Mouse (Mus musculus) forebrain, embryonic 15.5 days (tissue): ENCODE data around the gene Cnnm4. TPM values are rescaled to one million over a fixed set of nuclear protein-coding genes. Genes with fewer than 3 reads are reported as not detected.

Source experiments
- ATAC-seq: fragments of 200-750 bp; cut with Nextera tagmentation; replicated peaks from 2 replicates; pipeline ENCODE4 v1.8.0; 2017; ENCODE audit warnings: mild to moderate bottlenecking, moderate TSS enrichment, moderate library complexity
- H3K27ac ChIP-seq: fragments of 300-500 bp; sonication (generic); replicated peaks from 2 replicates; pipeline ENCODE4 v1.5.1; 2015; ENCODE audit warnings: mild to moderate bottlenecking, inconsistent platforms
- H3K27me3 ChIP-seq: fragments of 300-500 bp; sonication (generic); 2 replicates; pipeline ENCODE4 v1.6.1; 2015; ENCODE audit warnings: inconsistent platforms
- H3K36me3 ChIP-seq: fragments of 300-500 bp; sonication (generic); 2 replicates; pipeline ENCODE4 v1.6.1; 2015; ENCODE audit warnings: mild to moderate bottlenecking, inconsistent platforms
- H3K4me1 ChIP-seq: fragments of 300-500 bp; sonication (generic); 2 replicates; pipeline ENCODE4 v1.6.1; 2015; ENCODE audit warnings: inconsistent platforms
- H3K4me2 ChIP-seq: fragments of 300-500 bp; sonication (generic); replicated peaks from 2 replicates; pipeline ENCODE4 v1.6.1; 2015; ENCODE audit warnings: mild to moderate bottlenecking, inconsistent platforms
- H3K4me3 ChIP-seq: fragments of 300-500 bp; sonication (generic); 2 replicates; pipeline ENCODE4 v1.5.1; 2015; ENCODE audit warnings: mild to moderate bottlenecking, inconsistent platforms
- H3K9ac ChIP-seq: fragments of 300-500 bp; sonication (generic); replicated peaks from 2 replicates; pipeline ENCODE4 v1.6.1; 2015; ENCODE audit warnings: mild to moderate bottlenecking, inconsistent platforms
- H3K9me3 ChIP-seq: fragments of 300-500 bp; sonication (generic); 2 replicates; pipeline ENCODE4 v1.6.1; 2016; ENCODE audit warnings: inconsistent platforms
- WGBS: fragments of 180-500 bp; shearing (Covaris S2); methylation state at CpG from one replicate; pipeline ENCODE4 v1.1.7; 2015; ENCODE audit warnings: mixed read lengths; 5-methylcytosine and 5-hydroxymethylcytosine counted together
- polyA plus RNA-seq: library from polyadenylated mRNA; unstranded; fragments of >200 nt; fragmentation: Nextera tagmentation; extraction: Ambion mirVana; gene quantifications from 2 replicates; pipeline ENCODE4 v1.2.1, GENCODE M21; 2015

The Cnnm4 gene
- polyA plus RNA-seq, 1 experiment from 2014 or later, result 9.9 TPM

GRCm38 (mm10) chr1:36524058-36524457 lies 52.6 kb downstream of the Cnnm4 start:
- H3K27me3 ChIP-seq, result no peaks in the 10 kb centered on the region
- no peaks in the 10 kb centered on the region for H3K9me3 ChIP-seq
- 84% methylated on average over 5 of the region's 5 CpGs for WGBS
- ATAC-seq, result no peak
- no peak overlapping the region for H3K4me3 ChIP-seq
- peaks cover 41% of the 10 kb centered on the region for H3K4me1 ChIP-seq
- no peak overlapping the region for H3K9ac ChIP-seq
- H3K36me3 ChIP-seq, result peaks cover 62% of the 10 kb centered on the region
- no peak overlapping the region for H3K4me2 ChIP-seq
- peak overlapping the region; percentile 56 for H3K27ac ChIP-seq

- Histone ChIP-seq H3K27ac (no peak overlapping the region), H3K9ac (no peak overlapping the region), H3K4me1 (peaks cover 51% of the 10 kb centered on the region), H3K9me3 (no peaks in the 10 kb centered on the region), H3K36me3 (peaks cover 48% of the 10 kb centered on the region), H3K4me2 (no peak overlapping the region), H3K4me3 (no peak overlapping the region), H3K27me3 (no peaks in the 10 kb centered on the region)
- no peak for ATAC-seq
- WGBS, result 92% methylated on average over 12 of the region's 12 CpGs
Measured at GRCm38 (mm10) chr1:36525774-36526173, 54.4 kb downstream of the Cnnm4 start.

GRCm38 (mm10) chr1:36526903-36527302 lies 55.5 kb downstream of the Cnnm4 start:
- H3K27ac ChIP-seq, result peak overlapping the region; percentile 72; the same call in 1 of the 2 replicates
- peaks cover 36% of the 10 kb centered on the region for H3K36me3 ChIP-seq
- H3K9me3 ChIP-seq, result no peaks in the 10 kb centered on the region
- H3K27me3 ChIP-seq, result no peaks in the 10 kb centered on the region
- peaks cover 51% of the 10 kb centered on the region for H3K4me1 ChIP-seq
- 85% methylated on average over 10 of the region's 10 CpGs for WGBS
- ATAC-seq, result no peak
- no peak overlapping the region for H3K4me2 ChIP-seq
- no peak overlapping the region for H3K9ac ChIP-seq
- H3K4me3 ChIP-seq, result no peak overlapping the region

GRCm38 (mm10) chr1:36528351-36528750 lies 56.9 kb downstream of the Cnnm4 start:
- Histone ChIP-seq H3K4me3 (no peak overlapping the region), H3K4me2 (no peak overlapping the region), H3K27me3 (no peaks in the 10 kb centered on the region), H3K36me3 (peaks cover 31% of the 10 kb centered on the region), H3K4me1 (peaks cover 39% of the 10 kb centered on the region), H3K9ac (no peak overlapping the region), H3K27ac (peak overlapping the region; percentile 72), H3K9me3 (no peaks in the 10 kb centered on the region)
- peak; percentile 70 for ATAC-seq
- 0% methylated on average over 1 of the region's 1 CpGs for WGBS

- Histone ChIP-seq H3K9ac (no peak overlapping the region), H3K4me2 (no peak overlapping the region), H3K4me1 (peaks cover 30% of the 10 kb centered on the region), H3K4me3 (no peak overlapping the region), H3K9me3 (no peaks in the 10 kb centered on the region), H3K27me3 (no peaks in the 10 kb centered on the region), H3K27ac (no peak overlapping the region), H3K36me3 (peaks cover 27% of the 10 kb centered on the region)
- 96% methylated on average over 4 of the region's 4 CpGs for WGBS
- ATAC-seq, result no peak
Measured at GRCm38 (mm10) chr1:36529274-36529673, 57.9 kb downstream of the Cnnm4 start.

- no peak overlapping the region for H3K9ac ChIP-seq
- no peak overlapping the region for H3K27ac ChIP-seq
- no peak overlapping the region for H3K4me2 ChIP-seq
- H3K9me3 ChIP-seq, result no peaks in the 10 kb centered on the region
- peaks cover 21% of the 10 kb centered on the region for H3K36me3 ChIP-seq
- no peaks in the 10 kb centered on the region for H3K27me3 ChIP-seq
- H3K4me3 ChIP-seq, result no peak overlapping the region
- 87% methylated on average over 4 of the region's 4 CpGs for WGBS
- ATAC-seq, result no peak
- peaks cover 28% of the 10 kb centered on the region for H3K4me1 ChIP-seq
Measured at GRCm38 (mm10) chr1:36529875-36530274, 58.5 kb downstream of the Cnnm4 start.

GRCm38 (mm10) chr1:36530485-36530884 lies 59.1 kb downstream of the Cnnm4 start:
- peaks cover 15% of the 10 kb centered on the region for H3K36me3 ChIP-seq
- H3K4me1 ChIP-seq, result peaks cover 28% of the 10 kb centered on the region
- H3K4me2 ChIP-seq, result no peak overlapping the region
- H3K4me3 ChIP-seq, result no peak overlapping the region
- H3K9me3 ChIP-seq, result no peaks in the 10 kb centered on the region
- no peaks in the 10 kb centered on the region for H3K27me3 ChIP-seq
- 66% methylated on average over 8 of the region's 8 CpGs for WGBS
- H3K27ac ChIP-seq, result 0 out of 2 replicates have a peak overlapping the region, but pooled peaks have one; percentile 22
- no peak overlapping the region for H3K9ac ChIP-seq
- no peak for ATAC-seq

GRCm38 (mm10) chr1:36530962-36531361 lies 59.5 kb downstream of the Cnnm4 start:
- 95% methylated on average over 7 of the region's 7 CpGs for WGBS
- ATAC-seq, result no peak
- H3K4me1 ChIP-seq, result peaks cover 28% of the 10 kb centered on the region
- H3K9ac ChIP-seq, result no peak overlapping the region
- H3K27me3 ChIP-seq, result no peaks in the 10 kb centered on the region
- no peak overlapping the region for H3K4me2 ChIP-seq
- H3K4me3 ChIP-seq, result no peak overlapping the region
- H3K27ac ChIP-seq, result 0 out of 2 replicates have a peak overlapping the region, but pooled peaks have one; percentile 22
- no peaks in the 10 kb centered on the region for H3K9me3 ChIP-seq
- H3K36me3 ChIP-seq, result peaks cover 10% of the 10 kb centered on the region; the same call in 1 of the 2 replicates

GRCm38 (mm10) chr1:36531461-36531860 lies 60.0 kb downstream of the Cnnm4 start:
- no peak overlapping the region for H3K9ac ChIP-seq
- H3K27me3 ChIP-seq, result no peaks in the 10 kb centered on the region
- peaks cover 28% of the 10 kb centered on the region for H3K4me1 ChIP-seq
- ATAC-seq, result no peak
- H3K4me3 ChIP-seq, result no peak overlapping the region
- WGBS, result 88% methylated on average over 12 of the region's 12 CpGs
- H3K9me3 ChIP-seq, result no peaks in the 10 kb centered on the region
- H3K36me3 ChIP-seq, result peaks cover 10% of the 10 kb centered on the region; the same call in 1 of the 2 replicates
- no peak overlapping the region for H3K4me2 ChIP-seq
- H3K27ac ChIP-seq, result no peak overlapping the region

- no peak for ATAC-seq
- Histone ChIP-seq H3K4me3 (no peak overlapping the region), H3K4me2 (no peak overlapping the region), H3K27ac (no peak overlapping the region), H3K4me1 (peaks cover 18% of the 10 kb centered on the region), H3K9me3 (no peaks in the 10 kb centered on the region), H3K36me3 (no peaks in the 10 kb centered on the region), H3K27me3 (no peaks in the 10 kb centered on the region), H3K9ac (no peak overlapping the region)
- 86% methylated on average over 6 of the region's 6 CpGs for WGBS
Measured at GRCm38 (mm10) chr1:36533546-36533945, 62.1 kb downstream of the Cnnm4 start.

GRCm38 (mm10) chr1:36534595-36535058 lies 63.2 kb downstream of the Cnnm4 start:
- H3K27ac ChIP-seq, result no peak overlapping the region
- 89% methylated on average over 6 of the region's 6 CpGs for WGBS
- no peaks in the 10 kb centered on the region for H3K27me3 ChIP-seq
- H3K9me3 ChIP-seq, result no peaks in the 10 kb centered on the region
- no peak for ATAC-seq
- no peak overlapping the region for H3K9ac ChIP-seq
- no peaks in the 10 kb centered on the region for H3K36me3 ChIP-seq
- H3K4me2 ChIP-seq, result no peak overlapping the region
- no peak overlapping the region for H3K4me3 ChIP-seq
- peaks cover 15% of the 10 kb centered on the region for H3K4me1 ChIP-seq

GRCm38 (mm10) chr1:36535477-36536396 lies 64.3 kb downstream of the Cnnm4 start:
- Histone ChIP-seq H3K27ac (no peak overlapping the region), H3K4me3 (no peak overlapping the region), H3K36me3 (0 out of 2 replicates have a peak, but pooled peaks cover 7% of the 10 kb centered on the region), H3K27me3 (no peaks in the 10 kb centered on the region), H3K9me3 (no peaks in the 10 kb centered on the region), H3K4me2 (no peak overlapping the region), H3K9ac (no peak overlapping the region), H3K4me1 (peaks cover 6% of the 10 kb centered on the region; the same call in 1 of the 2 replicates)
- no peak for ATAC-seq
- WGBS, result 88% methylated on average over 11 of the region's 11 CpGs
